Mouse (Mus musculus): ENCODE results near the gene Slc3a1. TPM values are rescaled to one million over a fixed set of nuclear protein-coding genes. Genes with fewer than 3 reads are reported as not detected.

Slc3a1 gene
- polyA plus RNA-seq, 1 experiment = not detected

DNA sequence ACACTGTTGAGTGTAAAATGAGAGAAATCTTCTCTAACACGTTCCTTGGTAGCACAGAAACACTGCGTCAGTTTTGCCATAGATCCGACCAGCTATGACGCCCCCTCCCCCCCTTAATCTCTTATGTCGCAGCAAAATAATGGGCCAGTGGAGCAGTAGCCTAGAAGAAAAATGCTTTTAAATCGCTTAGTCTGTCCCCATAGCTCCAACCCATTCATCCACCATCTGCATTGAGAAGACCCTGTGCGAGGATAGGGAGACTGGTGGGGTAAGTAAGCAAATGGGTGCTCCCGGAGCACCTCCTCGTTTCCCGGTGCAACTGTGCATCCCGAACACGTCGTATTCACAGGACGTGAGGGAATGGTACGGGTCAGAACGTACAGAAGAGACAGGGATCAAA is 61.4 kb downstream of the Slc3a1 start:
- H3K27ac ChIP-seq (replicated peaks; ENCODE audit: low read depth, low read length) = peak overlapping the region; percentile 18; the same call in 1 of the 2 replicates
- no peaks in the 10 kb centered on the region for H3K4me1 ChIP-seq (ENCODE audit: control insufficient read depth, insufficient read depth, insufficient read length, low read length)
- H3K4me3 ChIP-seq (ENCODE audit: insufficient read depth, low read depth, low read length) = peak overlapping the region; percentile 72

DNA sequence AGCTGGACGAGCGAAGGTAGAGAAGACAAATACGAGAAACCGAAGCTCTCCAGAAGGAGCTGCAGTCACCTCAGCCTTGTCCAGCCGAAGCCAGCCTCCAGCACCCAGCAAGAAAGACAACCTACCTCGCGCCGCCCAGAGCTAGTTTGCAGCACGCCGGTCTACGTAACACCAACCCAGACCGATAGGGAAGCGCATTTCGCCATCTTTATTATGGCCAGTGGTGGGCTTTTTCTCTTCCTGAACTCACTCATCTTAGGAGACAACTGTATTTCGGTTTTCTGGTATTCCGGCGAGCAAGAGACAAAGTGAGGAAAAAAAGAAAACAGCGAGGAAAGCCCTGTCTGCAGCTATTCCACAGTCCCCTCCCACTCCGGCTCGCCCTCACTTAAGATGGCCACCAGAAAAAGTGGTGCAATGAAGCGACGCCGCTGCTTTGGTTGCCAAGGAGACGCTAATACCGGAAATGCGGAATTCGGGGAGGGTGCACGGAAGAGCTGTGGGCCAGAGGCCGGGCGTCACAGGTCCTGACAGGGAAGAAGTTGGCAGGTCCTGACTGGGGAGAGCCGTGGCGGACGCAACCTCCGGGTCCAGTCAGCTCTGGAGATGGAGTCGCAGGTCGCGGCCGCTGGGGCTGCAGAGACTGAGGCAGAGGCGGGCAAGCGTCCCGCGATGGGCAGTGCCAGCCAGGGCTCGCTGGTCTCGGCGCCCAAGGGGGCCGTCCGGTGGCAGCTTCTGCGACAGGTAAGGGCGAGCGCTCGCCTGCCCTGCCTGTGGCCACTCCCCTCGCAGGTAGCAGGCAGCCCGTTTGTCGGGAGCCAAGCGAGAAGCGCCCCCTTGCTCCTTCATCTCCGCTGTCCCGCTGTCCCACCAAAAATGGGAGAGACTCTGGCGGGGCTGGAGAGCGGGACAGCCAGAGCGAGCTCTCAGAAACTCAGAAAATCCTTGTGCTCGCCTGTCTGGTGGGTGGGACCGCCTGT is 62.2 kb downstream of the Slc3a1 start, which contains the start of the genes Prepl and Camkmt:
Gene Prepl, minus strand, starts transcription at position 122 of the 980 bp plus-strand sequence.
Gene Camkmt, plus strand, starts transcription at position 433 of the 980 bp plus-strand sequence.
- Histone ChIP-seq H3K4me1 (ENCODE audit: control insufficient read depth, insufficient read depth, insufficient read length, low read length) (no peaks in the 10 kb centered on the region), H3K4me3 (ENCODE audit: insufficient read depth, low read depth, low read length) (peak within 1 kb of the TSS; percentile 84), H3K27ac (replicated peaks; ENCODE audit: low read depth, low read length) (peak within 1 kb of the TSS; percentile 92)

DNA sequence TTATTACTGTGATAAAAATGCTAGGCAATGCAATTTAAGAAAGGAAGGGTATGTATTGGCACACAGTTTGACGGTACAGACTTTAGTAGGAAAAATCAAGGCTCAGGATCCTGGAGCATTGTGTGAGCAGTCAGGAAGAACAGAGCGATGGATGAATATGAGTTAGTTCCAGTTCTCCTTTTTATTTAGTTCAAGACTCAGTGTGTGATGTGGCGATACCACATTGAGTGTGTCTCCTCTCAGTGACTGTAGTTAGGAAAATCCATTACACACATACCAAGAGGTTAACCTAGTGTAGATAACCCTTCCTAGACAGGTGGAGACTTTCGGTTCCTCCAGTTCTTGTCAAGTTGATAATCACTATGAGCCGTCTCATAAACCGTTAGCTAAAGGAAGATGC is 63.6 kb downstream of the Slc3a1 start:
- Histone ChIP-seq H3K4me1 (ENCODE audit: control insufficient read depth, insufficient read depth, insufficient read length, low read length) (no peaks in the 10 kb centered on the region), H3K4me3 (ENCODE audit: insufficient read depth, low read depth, low read length) (no peak overlapping the region), H3K27ac (replicated peaks; ENCODE audit: low read depth, low read length) (no peak overlapping the region)

DNA sequence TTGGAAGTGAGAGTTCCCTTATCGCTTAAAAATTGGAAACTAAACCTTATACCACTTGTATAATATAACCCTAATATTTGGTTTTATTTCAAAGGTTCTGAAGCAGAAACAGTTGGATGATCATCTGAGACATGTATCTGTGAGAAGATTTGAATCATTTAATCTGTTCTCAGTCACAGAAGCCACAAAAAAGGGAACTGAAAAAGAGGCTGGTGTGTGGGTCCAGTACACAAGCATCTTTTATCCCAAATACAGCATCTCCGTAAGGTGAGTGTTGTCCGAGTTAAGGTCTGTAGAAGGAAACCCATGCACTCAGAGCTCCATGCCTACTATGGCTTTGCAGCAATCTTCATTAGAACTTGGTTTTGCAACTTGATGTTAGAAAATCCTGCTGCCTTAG is 68.2 kb downstream of the Slc3a1 start:
- Histone ChIP-seq H3K27ac (replicated peaks; ENCODE audit: low read depth, low read length) (no peak overlapping the region), H3K4me1 (ENCODE audit: control insufficient read depth, insufficient read depth, insufficient read length, low read length) (no peaks in the 10 kb centered on the region), H3K4me3 (ENCODE audit: insufficient read depth, low read depth, low read length) (no peak overlapping the region)

DNA sequence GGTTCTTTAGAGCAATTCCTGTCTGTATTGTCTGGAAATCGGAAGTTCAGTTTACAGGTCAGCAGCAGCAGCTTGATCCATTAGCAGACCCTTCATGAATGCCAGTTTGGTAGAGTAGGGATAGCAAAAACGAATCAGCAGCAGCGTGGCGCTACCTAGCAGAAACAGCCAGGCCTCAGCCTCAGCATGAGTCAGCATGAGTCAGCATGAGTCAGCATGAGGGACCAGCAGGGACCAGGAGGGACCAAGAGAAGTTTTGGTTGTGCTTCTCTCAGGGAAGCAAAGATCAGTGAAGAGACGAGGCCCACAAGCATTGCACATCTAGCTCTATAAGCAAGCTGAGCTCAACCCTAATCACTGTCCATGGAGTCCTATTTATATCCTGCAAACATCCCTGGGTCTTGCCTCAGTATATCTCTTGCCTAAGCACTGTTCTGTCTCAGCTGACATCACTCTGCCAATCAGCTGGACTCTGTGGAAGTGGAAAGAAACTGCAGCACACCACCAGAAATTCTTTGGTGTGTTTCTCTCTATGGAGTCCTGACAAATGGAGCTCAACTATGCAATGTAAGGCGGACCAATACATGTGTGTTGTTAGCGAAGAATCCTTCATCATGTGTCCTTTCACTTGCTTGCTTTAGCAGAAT is 70.6 kb downstream of the Slc3a1 start:
- no peak overlapping the region for H3K27ac ChIP-seq (replicated peaks; ENCODE audit: low read depth, low read length)
- no peak overlapping the region for H3K4me3 ChIP-seq (ENCODE audit: insufficient read depth, low read depth, low read length)
- H3K4me1 ChIP-seq (ENCODE audit: control insufficient read depth, insufficient read depth, insufficient read length, low read length) = no peaks in the 10 kb centered on the region

DNA sequence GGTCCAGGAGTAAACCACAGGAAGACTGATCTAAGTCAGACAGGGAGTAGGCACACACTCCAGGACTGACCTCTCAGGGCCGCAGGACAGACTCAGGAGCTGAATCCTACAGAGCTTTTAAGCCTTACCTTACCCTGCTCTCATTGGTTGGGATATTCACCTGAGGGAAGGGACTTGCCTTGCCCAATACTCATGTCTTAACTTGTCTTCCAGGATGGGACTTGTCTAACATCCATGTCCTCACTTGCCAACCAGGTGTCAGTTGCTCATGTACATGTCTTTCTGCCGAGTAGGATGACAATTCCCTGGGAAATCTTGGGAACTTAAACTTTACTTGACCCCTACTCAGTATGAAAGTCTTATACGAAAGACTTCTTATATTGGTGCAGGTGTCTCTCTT is 72.1 kb downstream of the Slc3a1 start:
- H3K27ac ChIP-seq (replicated peaks; ENCODE audit: low read depth, low read length) = no peak overlapping the region
- H3K4me3 ChIP-seq (ENCODE audit: insufficient read depth, low read depth, low read length) = no peak overlapping the region

DNA sequence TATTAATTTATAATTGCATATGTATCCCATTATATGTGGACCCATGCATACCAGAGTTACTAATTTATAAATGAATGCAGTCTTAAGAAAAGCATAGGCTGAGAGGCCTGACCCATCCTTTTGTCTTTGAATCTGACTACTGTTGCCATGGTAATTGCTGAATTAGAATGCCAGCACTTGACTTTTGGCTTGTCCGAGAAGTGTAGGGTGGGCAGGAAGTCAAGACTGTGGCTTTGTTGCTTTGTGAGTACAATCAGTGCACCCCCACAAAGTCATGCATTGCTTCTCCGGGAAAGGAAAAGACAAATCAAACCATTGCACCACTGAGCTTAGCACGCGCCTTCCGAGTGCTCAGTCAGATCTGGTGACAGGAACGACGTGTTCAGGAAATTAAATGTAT is 73.6 kb downstream of the Slc3a1 start:
- H3K4me1 ChIP-seq (ENCODE audit: control insufficient read depth, insufficient read depth, insufficient read length, low read length) = no peaks in the 10 kb centered on the region

More for the DNA sequence above, 72.1 kb downstream of the Slc3a1 start:
- no peaks in the 10 kb centered on the region for H3K4me1 ChIP-seq (ENCODE audit: control insufficient read depth, insufficient read depth, insufficient read length, low read length)

DNA sequence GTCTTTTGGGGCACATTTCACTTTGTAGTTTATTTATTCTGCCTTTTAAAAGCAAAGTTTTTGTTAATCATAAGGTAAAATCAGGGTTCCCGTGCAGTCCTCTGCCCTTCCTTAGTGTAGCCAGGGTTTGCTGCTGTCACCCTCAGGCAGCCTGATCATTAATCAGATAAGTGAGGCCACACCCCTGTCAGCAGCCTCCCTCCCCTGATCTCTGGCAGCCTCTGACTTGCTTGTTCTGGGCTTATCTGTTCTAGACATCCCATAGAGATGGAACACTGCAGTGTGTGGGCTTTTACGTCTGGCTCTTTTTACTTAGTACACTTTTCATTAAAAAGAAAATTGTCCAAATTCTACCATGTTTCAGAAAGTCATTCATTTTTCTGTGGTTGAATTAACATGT is 75.1 kb downstream of the Slc3a1 start:
- Histone ChIP-seq H3K4me1 (ENCODE audit: control insufficient read depth, insufficient read depth, insufficient read length, low read length) (no peaks in the 10 kb centered on the region), H3K27ac (replicated peaks; ENCODE audit: low read depth, low read length) (no peak overlapping the region)

More for the DNA sequence above, 73.6 kb downstream of the Slc3a1 start:
- Histone ChIP-seq H3K27ac (replicated peaks; ENCODE audit: low read depth, low read length) (no peak overlapping the region), H3K4me3 (ENCODE audit: insufficient read depth, low read depth, low read length) (no peak overlapping the region)

DNA sequence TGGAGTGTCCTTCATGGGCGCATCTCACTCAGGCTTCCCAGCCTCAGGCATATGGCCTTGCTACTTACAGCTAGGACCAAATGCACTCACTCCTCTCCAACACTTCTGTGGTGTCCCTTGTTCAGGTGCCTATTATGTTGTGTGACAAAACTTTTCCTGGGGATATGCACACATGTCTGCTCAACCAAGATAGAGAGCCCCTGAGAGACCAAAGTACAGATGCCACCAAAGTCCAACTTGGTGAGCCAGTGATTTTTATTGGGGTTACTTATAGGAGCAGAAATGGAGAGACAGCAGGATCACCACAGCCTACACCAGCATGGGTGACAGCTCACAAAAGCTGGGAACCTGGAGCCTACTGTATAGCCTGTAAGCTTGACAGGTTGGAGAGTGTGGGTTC is 82.5 kb downstream of the Slc3a1 start:
- no peak overlapping the region for H3K4me3 ChIP-seq (ENCODE audit: insufficient read depth, low read depth, low read length)
- no peaks in the 10 kb centered on the region for H3K4me1 ChIP-seq (ENCODE audit: control insufficient read depth, insufficient read depth, insufficient read length, low read length)
- no peak overlapping the region for H3K27ac ChIP-seq (replicated peaks; ENCODE audit: low read depth, low read length)

More for the DNA sequence above, 75.1 kb downstream of the Slc3a1 start:
- H3K4me3 ChIP-seq (ENCODE audit: insufficient read depth, low read depth, low read length) = no peak overlapping the region

DNA sequence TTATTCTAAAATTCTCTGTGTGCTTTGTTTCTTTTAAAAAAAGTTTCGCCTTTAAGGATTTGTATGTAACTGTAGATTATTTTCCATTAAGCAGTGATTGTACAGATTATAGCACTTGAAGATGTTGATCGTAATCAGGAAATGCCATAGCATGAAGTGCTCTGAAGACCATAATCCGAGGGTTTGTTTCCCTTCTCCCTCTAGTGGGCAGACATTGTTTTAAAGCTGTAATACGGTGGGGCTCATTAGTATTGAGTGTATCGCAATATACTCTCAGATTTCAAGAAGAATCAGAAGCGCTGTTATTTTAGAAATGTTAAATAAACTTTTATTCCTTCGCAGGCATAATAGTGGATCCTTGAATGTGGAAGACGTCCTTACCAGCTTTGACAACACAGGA is 85.3 kb downstream of the Slc3a1 start:
- Histone ChIP-seq H3K4me1 (ENCODE audit: control insufficient read depth, insufficient read depth, insufficient read length, low read length) (no peaks in the 10 kb centered on the region), H3K4me3 (ENCODE audit: insufficient read depth, low read depth, low read length) (no peak overlapping the region), H3K27ac (replicated peaks; ENCODE audit: low read depth, low read length) (no peak overlapping the region)

Other genes with a start within 250 kb of the Slc3a1 start
- 66.6 and 85.5 TPM in 2 replicates for gene Lrpprc, start 237.6 kb upstream of the Slc3a1 start, polyA plus RNA-seq (2012; ENCODE audit: insufficient read depth, insufficient read length, missing spikeins)
- 82.8 and 117 TPM in 2 replicates for gene Ppm1b, start 71.6 kb upstream of the Slc3a1 start, polyA plus RNA-seq (2012; ENCODE audit: insufficient read depth, insufficient read length, missing spikeins)
- 14.8 and 19.0 TPM in 2 replicates for gene Prepl, start 61.9 kb downstream of the Slc3a1 start, polyA plus RNA-seq (2012; ENCODE audit: insufficient read depth, insufficient read length, missing spikeins)
- gene Camkmt, start 62.2 kb downstream of the Slc3a1 start, polyA plus RNA-seq (2012; ENCODE audit: insufficient read depth, insufficient read length, missing spikeins) = 7.2 and 9.2 TPM in 2 replicates

Data from brown adipose tissue, adult 24 weeks (tissue).